In the genomic region with DNA sequence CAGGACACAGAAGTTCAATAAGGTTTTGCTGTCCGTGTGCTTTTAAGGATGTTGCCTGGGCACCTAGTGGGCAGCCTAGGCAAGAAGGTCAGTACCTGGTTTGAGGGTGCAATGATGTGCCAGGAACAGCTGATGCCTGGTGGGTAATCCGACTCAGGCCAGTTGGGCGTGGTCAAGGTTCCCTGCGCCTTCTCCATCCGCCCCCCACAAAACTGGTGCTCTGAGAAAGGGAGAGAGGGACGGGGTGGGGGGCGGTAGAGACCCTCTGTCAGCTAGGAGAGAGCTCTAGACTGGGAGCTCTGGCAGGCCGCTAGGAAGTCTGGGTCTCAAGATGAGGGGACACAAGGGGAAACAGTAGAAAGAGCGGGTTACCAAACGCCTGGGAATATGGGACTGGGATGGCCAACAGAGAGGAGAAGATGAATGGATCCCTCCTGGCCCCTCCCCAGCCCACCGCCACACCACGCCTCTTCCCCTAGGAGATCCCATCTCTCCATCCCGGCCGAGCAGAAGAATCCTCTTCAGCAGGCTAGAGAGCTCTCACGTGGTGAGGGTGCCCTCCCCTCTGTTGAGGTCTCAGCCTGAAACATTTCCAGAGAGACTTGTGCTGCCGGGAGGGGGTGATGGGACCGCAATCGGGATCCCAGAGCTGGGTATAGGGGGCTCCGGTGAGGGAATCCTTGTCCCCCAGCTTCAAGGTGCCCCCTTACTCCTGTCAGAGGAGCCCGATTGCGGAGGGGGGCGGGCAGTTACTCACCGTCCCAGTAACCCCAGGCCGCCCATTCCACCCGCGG, we compare ENCODE assay signal across 9 mouse cellular contexts. TPM values are rescaled to one million over a fixed set of nuclear protein-coding genes. Genes with fewer than 3 reads are reported as not detected.
DNase-seq lines count a peak whose midpoint lies in the region; ATAC-seq and TF ChIP-seq lines count a peak whose summit lies in the region.
"Had no signal": no experiment of that assay in that cellular context is flagged by ENCODE, and none has a peak within 500 bp of the region (broad histone marks: within the 10 kb centered on the region; RNA-seq: fewer than 3 reads in every experiment).

No protein-coding gene starts in this region.

- H3K36me3 ChIP-seq in heart, embryonic 15.5 days = peaks cover 25% of the 10 kb centered on the region; the same call in 1 of the 2 replicates
- H3K36me3 ChIP-seq in forebrain, postnatal 0 days (ENCODE audit: insufficient read depth) = no peaks in the 10 kb centered on the region
- no peaks in the 10 kb centered on the region for H3K36me3 ChIP-seq in midbrain, embryonic 11.5 days (ENCODE audit: control insufficient read depth, insufficient read depth, low read length)

- peak overlapping the region; percentile 19; the same call in 1 of the 2 replicates for H3K9ac ChIP-seq in heart, embryonic 15.5 days
- no peak overlapping the region for H3K9ac ChIP-seq in forebrain, postnatal 0 days
- peak overlapping the region; percentile 36 for H3K9ac ChIP-seq in midbrain, embryonic 11.5 days (ENCODE audit: low read length)

- no peak for DNase-seq in heart, postnatal 14 days
- peak; percentile 89 for DNase-seq in R1 (ENCODE audit: low read depth, low spot score)
- DNase-seq in forebrain, postnatal 0 days = no peak
- DNase-seq in midbrain, embryonic 11.5 days (ENCODE audit: low spot score, missing footprints) = peak; percentile 86
- no peak for DNase-seq in right cerebral cortex, postnatal 10 days (ENCODE audit: low spot score in 2 of 2)
- no peak for DNase-seq in cerebellum, postnatal 14 days
- DNase-seq in spleen, postnatal 36 days (ENCODE audit: low spot score in 2 of 2) = no peak

- WGBS in heart, embryonic 15.5 days = 38% methylated on average over 26 of the region's 26 CpGs
- WGBS in forebrain, postnatal 0 days = 20% methylated on average over 26 of the region's 26 CpGs
- 10% methylated on average over 26 of the region's 26 CpGs for WGBS in midbrain, embryonic 11.5 days

- H3K9me3 ChIP-seq in heart, embryonic 15.5 days (replicated peaks) = no peaks in the 10 kb centered on the region
- no peaks in the 10 kb centered on the region for H3K9me3 ChIP-seq in forebrain, postnatal 0 days (ENCODE audit: low read length)
- H3K9me3 ChIP-seq in midbrain, embryonic 11.5 days (ENCODE audit: control insufficient read depth, low read length) = no peaks in the 10 kb centered on the region
- H3K9me3 ChIP-seq: G1E had no signal

- no peak for TF ChIP-seq CTCF in forebrain, postnatal 0 days (IDR thresholded peaks at IDR 0.05; ENCODE audit: low read depth)

- H3K27me3 ChIP-seq in heart, embryonic 15.5 days = no peaks in the 10 kb centered on the region
- peaks cover 6% of the 10 kb centered on the region; the same call in 1 of the 2 replicates for H3K27me3 ChIP-seq in forebrain, postnatal 0 days (ENCODE audit: insufficient read depth, low read length)
- no peaks in the 10 kb centered on the region; the same call in 1 of the 2 replicates for H3K27me3 ChIP-seq in midbrain, embryonic 11.5 days (ENCODE audit: control insufficient read depth, insufficient read depth, low read length)

- H3K27ac ChIP-seq in heart, embryonic 15.5 days = no peak overlapping the region
- H3K27ac ChIP-seq in forebrain, postnatal 0 days (ENCODE audit: low read depth, low read length) = no peak overlapping the region
- no peak overlapping the region for H3K27ac ChIP-seq in midbrain, embryonic 11.5 days (ENCODE audit: low read depth, low read length)

- H3K4me1 ChIP-seq in heart, embryonic 15.5 days (replicated peaks) = peaks cover 47% of the 10 kb centered on the region
- H3K4me1 ChIP-seq in forebrain, postnatal 0 days (ENCODE audit: insufficient read depth) = no peaks in the 10 kb centered on the region
- peaks cover 26% of the 10 kb centered on the region for H3K4me1 ChIP-seq in midbrain, embryonic 11.5 days (ENCODE audit: control insufficient read depth, insufficient read depth, low read length)

- ATAC-seq in heart, embryonic 15.5 days (replicated peaks; ENCODE audit: insufficient number of reproducible peaks, insufficient read depth, low FRiP score, low read depth) = no peak
- ATAC-seq in forebrain, postnatal 0 days = no peak
- ATAC-seq in midbrain, embryonic 11.5 days (ENCODE audit: low FRiP score) = no peak

- H3K4me3 ChIP-seq in heart, embryonic 15.5 days = no peak overlapping the region
- H3K4me3 ChIP-seq in forebrain, postnatal 0 days (ENCODE audit: low read depth, low read length) = no peak overlapping the region
- 0 out of 2 replicates have a peak overlapping the region, but pooled peaks have one; percentile 3 for H3K4me3 ChIP-seq in midbrain, embryonic 11.5 days (ENCODE audit: low read depth, low read length)

- intact Hi-C loops in heart, postnatal 14 days (cut with DNase I) = no loop called here

- H3K4me2 ChIP-seq in heart, embryonic 15.5 days = peak overlapping the region; percentile 43
- H3K4me2 ChIP-seq in forebrain, postnatal 0 days (ENCODE audit: low read depth) = peak overlapping the region; percentile 31; the same call in 1 of the 2 replicates
- peak overlapping the region; percentile 13; the same call in 1 of the 2 replicates for H3K4me2 ChIP-seq in midbrain, embryonic 11.5 days

RNA-seq across cellular contexts. Expression of a gene that starts 5.5 kb away (rescaled TPM):
- 117 and 129 TPM in 2 replicates for polyA plus RNA-seq in heart, embryonic 15.5 days (2015; fragmentation: Nextera tagmentation; extraction: Ambion mirVana)
- total RNA-seq in heart, postnatal 14 days (2021) = 100 to 1,000 TPM; 101 to 107 TPM
- total RNA-seq in forebrain, postnatal 0 days (2014; rRNA removed) = 13.1 and 22.5 TPM in 2 replicates
- polyA plus RNA-seq in forebrain, postnatal 0 days (2015; fragmentation: Nextera tagmentation; extraction: Ambion mirVana) = 18.1 and 20.3 TPM in 2 replicates
- 58.8 and 61.4 TPM in 2 replicates for polyA plus RNA-seq in midbrain, embryonic 11.5 days (2014; fragmentation: Nextera tagmentation; extraction: Ambion mirVana)

RNA-seq across cellular contexts. Expression of a gene that starts 7.2 kb away (rescaled TPM):
- polyA plus RNA-seq in heart, embryonic 15.5 days (2015; fragmentation: Nextera tagmentation; extraction: Ambion mirVana) = 17.1 and 26.5 TPM in 2 replicates
- 10 to 100 TPM; 22.0 to 22.3 TPM for total RNA-seq in heart, postnatal 14 days (2021)
- total RNA-seq in forebrain, postnatal 0 days (2014; rRNA removed) = 4.9 and 5.8 TPM in 2 replicates
- polyA plus RNA-seq in forebrain, postnatal 0 days (2015; fragmentation: Nextera tagmentation; extraction: Ambion mirVana) = 61.5 and 67.9 TPM in 2 replicates
- 19.0 and 19.8 TPM in 2 replicates for polyA plus RNA-seq in midbrain, embryonic 11.5 days (2014; fragmentation: Nextera tagmentation; extraction: Ambion mirVana)

RNA-seq across cellular contexts. Expression of a gene that starts 20.7 kb away (rescaled TPM):
- 0.11 and 0.23 TPM in 2 replicates for polyA plus RNA-seq in heart, embryonic 15.5 days (2015; fragmentation: Nextera tagmentation; extraction: Ambion mirVana)
- total RNA-seq in heart, postnatal 14 days (2021) = under 1 TPM; 0.27 to 0.43 TPM
- total RNA-seq in forebrain, postnatal 0 days (2014; rRNA removed) = 0.23 and 0.24 TPM in 2 replicates
- 0.09 and 0.10 TPM in 2 replicates for polyA plus RNA-seq in forebrain, postnatal 0 days (2015; fragmentation: Nextera tagmentation; extraction: Ambion mirVana)
- 0.10 and 0.16 TPM in 2 replicates for polyA plus RNA-seq in midbrain, embryonic 11.5 days (2014; fragmentation: Nextera tagmentation; extraction: Ambion mirVana)

RNA-seq across cellular contexts. Expression of a gene that starts 20.9 kb away (rescaled TPM):
- polyA plus RNA-seq in heart, embryonic 15.5 days (2015; fragmentation: Nextera tagmentation; extraction: Ambion mirVana) = 20.7 and 26.7 TPM in 2 replicates
- total RNA-seq in heart, postnatal 14 days (2021) = 10 to 100 TPM; 22.6 to 23.0 TPM
- total RNA-seq in forebrain, postnatal 0 days (2014; rRNA removed) = 3.3 and 5.6 TPM in 2 replicates
- polyA plus RNA-seq in forebrain, postnatal 0 days (2015; fragmentation: Nextera tagmentation; extraction: Ambion mirVana) = 11.3 and 12.8 TPM in 2 replicates
- polyA plus RNA-seq in midbrain, embryonic 11.5 days (2014; fragmentation: Nextera tagmentation; extraction: Ambion mirVana) = 27.3 and 28.3 TPM in 2 replicates

RNA-seq across cellular contexts. Expression of a gene that starts 20.9 kb away (rescaled TPM):
- polyA plus RNA-seq in heart, embryonic 15.5 days (2015; fragmentation: Nextera tagmentation; extraction: Ambion mirVana) = 7.1 and 12.2 TPM in 2 replicates
- total RNA-seq in heart, postnatal 14 days (2021) = 1 to 10 TPM; 6.6 to 8.5 TPM
- total RNA-seq in forebrain, postnatal 0 days (2014; rRNA removed) = 3.6 and 6.1 TPM in 2 replicates
- 1.9 and 2.4 TPM in 2 replicates for polyA plus RNA-seq in forebrain, postnatal 0 days (2015; fragmentation: Nextera tagmentation; extraction: Ambion mirVana)
- 4.5 and 5.8 TPM in 2 replicates for polyA plus RNA-seq in midbrain, embryonic 11.5 days (2014; fragmentation: Nextera tagmentation; extraction: Ambion mirVana)

Comparison
In these comparisons a context has a peak if more than half of its experiments do, and no peak if none do; other contexts are left out.
1. DNase-seq: peak in R1 (single experiment) and midbrain, embryonic 11.5 days (single experiment); none in heart, postnatal 14 days (0 of 2), forebrain, postnatal 0 days (single experiment), right cerebral cortex, postnatal 10 days (0 of 2), cerebellum, postnatal 14 days (0 of 2) and spleen, postnatal 36 days (0 of 2).
2. Peak in every context shown above with its lines, with median percentiles within 50 percentile points of each other: H3K4me2 ChIP-seq.